Mouse (Mus musculus) olfactory bulb, adult 2 months (tissue): ENCODE measurements around the gene Ell.

ENCODE experiments used
- CTCF ChIP-seq: fragments of 200-500 bp; IDR thresholded peaks from 2 replicates; pipeline ENCODE4 v1.5.1; 2012; ENCODE audit warnings: low read depth, mild to moderate bottlenecking, low read length, moderate library complexity; ENCODE audit not compliant: insufficient read depth
- POLR2A ChIP-seq: fragments of 200-500 bp; IDR thresholded peaks from 2 replicates; pipeline ENCODE4 v1.6.1; 2012; ENCODE audit warnings: mild to moderate bottlenecking, low read depth, low read length, moderate library complexity; ENCODE audit not compliant: insufficient read depth

DNA sequence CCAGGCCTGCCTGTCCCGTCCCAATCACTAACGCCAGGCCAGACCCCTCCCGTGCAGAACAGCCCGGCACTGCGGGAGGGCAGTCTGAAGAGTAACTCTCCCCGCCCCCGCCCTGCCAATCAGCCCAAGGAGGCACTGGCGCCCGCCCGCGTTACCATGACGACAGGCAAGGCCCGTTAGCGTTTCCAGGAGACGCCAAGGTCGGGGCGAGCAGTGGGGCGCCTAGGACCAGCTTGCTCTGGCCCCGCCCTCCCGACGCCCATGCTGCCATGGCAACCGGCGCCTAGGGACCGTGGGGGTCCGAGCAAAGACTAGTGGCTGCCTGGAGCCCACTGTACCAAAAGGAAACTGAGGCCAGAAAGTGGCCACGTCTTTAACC is 62.0 kb downstream of the Ell start:
- TF ChIP-seq CTCF (no peak), POLR2A (no peak)
